Mouse (Mus musculus): Measurements from ENCODE around the gene Rps6ka4. TPM values are rescaled to one million over a fixed set of nuclear protein-coding genes. Genes with fewer than 3 reads are reported as not detected.

The Rps6ka4 gene
- polyA plus RNA-seq, 1 experiment from 2014 or later: 15.7 TPM

DNA sequence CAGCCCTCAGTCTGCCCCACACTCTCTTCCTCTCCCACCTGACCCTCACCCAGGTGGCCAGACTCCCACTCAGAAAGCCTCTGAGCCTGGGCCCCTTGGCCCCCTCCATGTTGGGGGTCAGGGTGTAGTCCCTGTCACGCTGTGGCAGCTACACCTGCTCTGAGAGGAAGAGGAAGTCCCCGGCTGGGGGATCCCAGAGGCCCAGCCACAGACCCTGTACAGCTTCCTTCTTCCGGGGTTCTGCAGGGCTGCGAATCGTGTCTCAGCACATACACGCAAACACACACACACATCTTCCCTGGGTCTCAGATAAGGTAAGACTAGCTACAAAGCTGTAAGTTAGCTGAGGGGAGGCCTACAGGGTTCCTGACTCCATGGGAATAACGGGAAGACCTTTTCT, 17.6 kb upstream of the Rps6ka4 start, which contains the start of gene Ccdc88b:
Ccdc88b (minus strand) TSS at position 181 of the 400 bp plus-strand sequence.
- H3K4me1 ChIP-seq (replicated peaks; ENCODE audit: control insufficient read depth, insufficient read depth, low read length): peaks cover 8% of the 10 kb centered on the region
- H3K27ac ChIP-seq (ENCODE audit: low read depth, low read length): no peak within 1 kb of the TSS; the same call in 1 of the 2 replicates
- 0 out of 2 replicates have a peak within 1 kb of the TSS, but pooled peaks have one; percentile 6 for H3K4me2 ChIP-seq (replicated peaks; ENCODE audit: low read depth)
- H3K36me3 ChIP-seq (ENCODE audit: control insufficient read depth, insufficient read depth): no peaks in the 10 kb centered on the region
- 61% methylated on average over 7 of the region's 7 CpGs for WGBS
- ATAC-seq: no peak
- H3K4me3 ChIP-seq (ENCODE audit: low read depth, low read length): no peak within 1 kb of the TSS
- no peaks in the 10 kb centered on the region for H3K9me3 ChIP-seq (ENCODE audit: control insufficient read depth)
- no peak for TF ChIP-seq CTCF (IDR thresholded peaks at IDR 0.05; ENCODE audit: low read depth)
- H3K27me3 ChIP-seq (replicated peaks; ENCODE audit: control insufficient read depth, insufficient read depth, low read length): 0 out of 2 replicates have a peak, but pooled peaks cover 4% of the 10 kb centered on the region
- H3K9ac ChIP-seq (ENCODE audit: low read depth, low read length): no peak within 1 kb of the TSS

DNA sequence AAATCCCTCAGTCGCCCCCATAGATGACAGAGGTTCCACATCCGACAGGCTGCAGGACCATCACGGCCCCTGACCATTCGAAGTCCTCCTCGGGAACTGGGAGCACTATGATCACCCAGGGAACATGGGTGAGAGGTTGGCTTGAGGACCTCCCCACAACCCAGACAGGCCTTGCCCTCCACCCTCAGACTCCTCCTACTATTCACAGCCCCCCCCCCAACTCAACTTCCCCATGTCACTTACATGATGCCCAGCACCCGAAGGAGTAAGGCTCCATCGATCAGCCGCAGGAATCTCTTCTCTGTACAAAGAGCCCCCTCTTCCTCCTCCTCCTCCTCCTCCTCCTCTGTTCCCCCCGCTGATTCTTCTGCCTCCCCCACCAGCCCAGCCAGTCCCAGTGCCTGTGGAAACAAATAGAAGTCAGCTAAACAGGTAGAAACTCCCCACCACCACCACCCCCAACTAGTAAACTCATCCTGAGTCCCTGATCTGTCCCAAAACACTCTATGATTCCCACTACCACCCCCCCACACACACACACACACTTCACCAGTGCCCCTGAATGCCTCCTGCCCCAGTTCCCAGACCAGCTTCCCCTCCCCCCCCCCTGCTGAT, 17.1 kb upstream of the Rps6ka4 start:
- Histone ChIP-seq H3K9me3 (ENCODE audit: control insufficient read depth) (no peaks in the 10 kb centered on the region), H3K27me3 (replicated peaks; ENCODE audit: control insufficient read depth, insufficient read depth, low read length) (0 out of 2 replicates have a peak, but pooled peaks cover 4% of the 10 kb centered on the region), H3K27ac (ENCODE audit: low read depth, low read length) (no peak overlapping the region), H3K9ac (ENCODE audit: low read depth, low read length) (no peak overlapping the region), H3K4me2 (replicated peaks; ENCODE audit: low read depth) (0 out of 2 replicates have a peak overlapping the region, but pooled peaks have one; percentile 6), H3K36me3 (ENCODE audit: control insufficient read depth, insufficient read depth) (no peaks in the 10 kb centered on the region), H3K4me3 (ENCODE audit: low read depth, low read length) (no peak overlapping the region), H3K4me1 (replicated peaks; ENCODE audit: control insufficient read depth, insufficient read depth, low read length) (peaks cover 11% of the 10 kb centered on the region)
- 79% methylated on average over 9 of the region's 9 CpGs for WGBS
- TF ChIP-seq CTCF (IDR thresholded peaks at IDR 0.05; ENCODE audit: low read depth): no peak
- no peak for ATAC-seq

DNA sequence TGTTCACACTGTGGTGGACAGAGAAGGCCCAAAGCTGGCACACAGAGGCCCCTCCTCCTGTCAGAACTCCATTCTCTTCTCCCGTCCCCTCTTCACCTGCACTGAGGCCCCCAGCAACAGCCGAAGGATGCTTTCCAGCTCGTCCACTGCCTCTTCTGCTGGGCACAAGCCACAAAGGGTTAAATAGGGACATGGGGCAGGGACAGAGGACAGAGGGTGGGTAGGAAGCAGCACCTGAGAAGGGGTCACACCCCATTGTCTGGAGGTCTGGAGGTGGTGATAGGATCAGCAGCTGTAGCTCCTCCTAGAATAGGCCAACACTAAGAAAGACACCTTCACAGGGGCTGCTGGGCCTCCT, 16.5 kb upstream of the Rps6ka4 start:
- Histone ChIP-seq H3K4me1 (replicated peaks; ENCODE audit: control insufficient read depth, insufficient read depth, low read length) (peaks cover 11% of the 10 kb centered on the region), H3K4me2 (replicated peaks; ENCODE audit: low read depth) (0 out of 2 replicates have a peak overlapping the region, but pooled peaks have one; percentile 6), H3K9me3 (ENCODE audit: control insufficient read depth) (no peaks in the 10 kb centered on the region), H3K4me3 (ENCODE audit: low read depth, low read length) (no peak overlapping the region), H3K27ac (ENCODE audit: low read depth, low read length) (no peak overlapping the region), H3K9ac (ENCODE audit: low read depth, low read length) (no peak overlapping the region), H3K36me3 (ENCODE audit: control insufficient read depth, insufficient read depth) (no peaks in the 10 kb centered on the region), H3K27me3 (replicated peaks; ENCODE audit: control insufficient read depth, insufficient read depth, low read length) (0 out of 2 replicates have a peak, but pooled peaks cover 4% of the 10 kb centered on the region)
- WGBS: 73% methylated on average over 3 of the region's 3 CpGs
- no peak for ATAC-seq
- no peak for TF ChIP-seq CTCF (IDR thresholded peaks at IDR 0.05; ENCODE audit: low read depth)

DNA sequence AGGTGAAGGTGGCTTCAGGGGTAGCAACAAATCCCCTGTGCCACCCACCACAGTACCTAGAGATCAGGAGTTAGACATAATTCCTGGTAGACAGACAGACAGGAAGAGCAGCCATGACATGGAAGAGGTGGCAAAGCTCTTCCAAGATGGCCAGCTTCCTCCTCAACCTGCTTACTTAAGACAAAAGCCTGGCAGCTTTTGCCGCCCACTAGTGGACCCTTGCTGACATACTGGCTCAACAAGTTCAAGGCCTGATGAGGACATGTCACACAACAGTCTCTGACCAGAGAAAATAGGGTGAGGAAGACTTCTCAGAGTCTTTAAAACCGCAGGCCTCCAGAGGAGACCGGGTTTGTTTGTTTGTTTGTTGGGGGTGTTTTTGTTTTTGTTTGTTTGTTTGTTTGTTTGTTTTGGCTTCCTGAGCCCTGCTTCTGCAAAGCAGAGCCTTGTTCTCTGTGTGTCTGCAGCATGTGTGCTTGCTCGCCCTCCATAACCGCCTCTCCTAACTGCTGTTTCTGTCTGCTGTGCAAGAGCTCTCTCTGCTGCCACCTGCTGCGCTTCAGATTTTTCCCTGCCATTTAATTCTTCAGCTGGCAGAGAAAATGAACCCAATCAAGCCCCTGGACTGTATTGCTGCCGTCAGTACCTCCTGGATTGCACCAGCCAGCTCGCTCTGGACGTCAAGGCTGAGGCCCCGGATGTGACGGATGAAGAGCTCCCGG, 16.0 kb upstream of the Rps6ka4 start:
- TF ChIP-seq CTCF (IDR thresholded peaks at IDR 0.05; ENCODE audit: low read depth): peak; percentile 78
- Histone ChIP-seq H3K27ac (ENCODE audit: low read depth, low read length) (no peak overlapping the region), H3K4me2 (replicated peaks; ENCODE audit: low read depth) (0 out of 2 replicates have a peak overlapping the region, but pooled peaks have one; percentile 6), H3K9ac (ENCODE audit: low read depth, low read length) (no peak overlapping the region), H3K4me3 (ENCODE audit: low read depth, low read length) (no peak overlapping the region), H3K36me3 (ENCODE audit: control insufficient read depth, insufficient read depth) (no peaks in the 10 kb centered on the region), H3K9me3 (ENCODE audit: control insufficient read depth) (no peaks in the 10 kb centered on the region), H3K4me1 (replicated peaks; ENCODE audit: control insufficient read depth, insufficient read depth, low read length) (peaks cover 11% of the 10 kb centered on the region), H3K27me3 (replicated peaks; ENCODE audit: control insufficient read depth, insufficient read depth, low read length) (0 out of 2 replicates have a peak, but pooled peaks cover 4% of the 10 kb centered on the region)
- ATAC-seq: no peak
- 60% methylated on average over 12 of the region's 12 CpGs for WGBS

DNA sequence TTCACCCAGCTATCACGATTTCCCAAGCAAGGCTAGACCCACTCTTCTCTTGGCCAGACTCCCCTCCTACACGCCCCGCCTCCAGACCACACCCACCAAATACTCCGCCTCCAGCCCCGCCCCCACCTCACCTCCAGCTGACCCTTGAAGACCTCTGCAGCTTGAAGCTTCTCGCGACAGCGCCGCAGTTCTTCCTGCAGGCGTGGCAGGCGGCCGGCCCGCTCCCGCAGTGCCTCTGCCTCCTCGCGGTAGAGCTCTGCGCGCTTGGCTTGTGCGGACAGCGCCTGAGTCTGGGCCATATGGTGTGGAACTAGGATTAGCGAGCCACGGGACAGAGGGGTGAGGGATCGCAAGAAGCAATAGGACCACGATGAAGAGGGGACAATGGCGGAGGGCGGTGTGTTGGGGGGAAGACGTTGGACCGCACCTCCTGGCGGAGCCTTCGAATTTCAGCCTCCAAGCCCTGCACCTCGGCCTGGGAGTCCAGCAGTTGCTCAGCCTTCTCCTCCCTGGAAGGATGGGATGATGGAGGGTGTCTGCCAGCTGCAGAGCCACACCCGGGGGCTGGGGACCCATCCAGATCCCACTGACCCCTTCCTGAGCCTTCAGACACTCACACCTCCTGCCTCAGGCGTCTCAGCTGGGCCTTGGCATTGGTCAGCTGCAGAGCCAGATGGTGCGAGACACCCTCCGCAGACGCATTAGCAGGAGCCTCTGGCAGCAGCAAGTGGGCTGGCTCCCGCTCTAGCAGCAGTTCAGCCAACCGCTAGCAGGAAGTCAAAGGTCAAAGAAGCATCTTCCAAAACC, 15.0 kb upstream of the Rps6ka4 start:
- Histone ChIP-seq H3K27ac (ENCODE audit: low read depth, low read length) (no peak overlapping the region), H3K27me3 (replicated peaks; ENCODE audit: control insufficient read depth, insufficient read depth, low read length) (0 out of 2 replicates have a peak, but pooled peaks cover 4% of the 10 kb centered on the region), H3K4me3 (ENCODE audit: low read depth, low read length) (peak overlapping the region; percentile 11; the same call in 1 of the 2 replicates), H3K36me3 (ENCODE audit: control insufficient read depth, insufficient read depth) (no peaks in the 10 kb centered on the region), H3K9ac (ENCODE audit: low read depth, low read length) (peak overlapping the region; percentile 31; the same call in 1 of the 2 replicates), H3K9me3 (ENCODE audit: control insufficient read depth) (no peaks in the 10 kb centered on the region), H3K4me2 (replicated peaks; ENCODE audit: low read depth) (peak overlapping the region; percentile 62), H3K4me1 (replicated peaks; ENCODE audit: control insufficient read depth, insufficient read depth, low read length) (peaks cover 11% of the 10 kb centered on the region)
- ATAC-seq: peak; percentile 52
- peak; percentile 69 for TF ChIP-seq CTCF (IDR thresholded peaks at IDR 0.05; ENCODE audit: low read depth)
- 14% methylated on average over 37 of the region's 38 CpGs for WGBS

Measured in intestine, postnatal 0 days (tissue).